Mouse (Mus musculus): ENCODE measurements around the gene Rbfox3.

DNA sequence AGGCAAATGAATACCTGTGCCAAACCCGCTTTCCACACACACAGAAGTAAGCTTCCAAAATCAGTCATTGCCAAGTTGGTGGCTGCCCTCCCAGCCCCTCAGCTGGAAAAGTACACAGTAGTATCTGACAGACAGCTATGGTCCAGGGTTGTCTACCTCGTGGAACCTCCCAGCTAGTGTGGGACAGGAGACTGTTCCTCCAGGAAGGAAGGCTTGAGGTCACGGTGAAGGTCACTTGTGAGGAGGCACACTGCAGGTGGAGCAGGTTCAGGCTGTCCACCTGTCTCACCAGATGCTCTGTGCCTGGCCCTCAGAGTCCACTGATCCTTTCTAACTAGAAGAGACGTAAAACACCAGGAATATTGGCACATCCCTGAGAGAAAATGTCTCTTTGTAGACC is 21.9 kb downstream of the Rbfox3 start:
- TF ChIP-seq CTCF (IDR thresholded peaks at IDR 0.05; ENCODE audit: low read depth, low read length) (no peak), POLR2A (IDR thresholded peaks at IDR 0.05; ENCODE audit: borderline replicate concordance, low read depth, low read length) (no peak)

All from bone marrow macrophage, adult 2 months (primary cell).